Mouse (Mus musculus) lung, adult 2 months (tissue): ENCODE data around the gene Rapgef5.

Experiments
- CTCF ChIP-seq: fragments of 200-500 bp; IDR thresholded peaks from 2 replicates; pipeline ENCODE4 v1.5.1; 2011; ENCODE audit warnings: mild to moderate bottlenecking, low read length, control low read depth; ENCODE audit not compliant: insufficient read depth
- POLR2A ChIP-seq: fragments of 200-500 bp; IDR thresholded peaks from 2 replicates; pipeline ENCODE4 v1.6.1; 2011; ENCODE audit warnings: low read depth, mild to moderate bottlenecking, control low read depth, low read length, borderline replicate concordance; ENCODE audit errors: extremely low read depth

- TF ChIP-seq CTCF = no peak
- TF ChIP-seq POLR2A = no peak
Measured at GRCm38 (mm10) chr12:117679795-117680194, 163.5 kb downstream of the Rapgef5 start.
